Mouse (Mus musculus) lung, embryonic 16.5 days (tissue): ENCODE data around the gene Atp5l. TPM values are rescaled to one million over a fixed set of nuclear protein-coding genes. Genes with fewer than 3 reads are reported as not detected.
A peak's percentile ranks its signal among the peaks of the same experiment; 100 is the strongest.

ENCODE experiments used
- ATAC-seq: fragments of 200-750 bp; cut with Nextera tagmentation; 2 replicates; pipeline ENCODE4 v1.8.0; 2017; ENCODE audit warnings: low read depth, mild to moderate bottlenecking, moderate library complexity
- H3K27ac ChIP-seq: fragments of 300-500 bp; sonication (generic); 2 replicates; pipeline ENCODE4 v1.5.1; 2014; ENCODE audit warnings: mild to moderate bottlenecking, control low read depth, low read length
- H3K27me3 ChIP-seq: fragments of 300-500 bp; sonication (generic); 2 replicates; pipeline ENCODE4 v1.6.1; 2014; ENCODE audit warnings: low read depth, low read length, mixed read lengths; ENCODE audit not compliant: control insufficient read depth, insufficient read depth
- H3K36me3 ChIP-seq: fragments of 300-500 bp; sonication (generic); 2 replicates; pipeline ENCODE4 v1.6.1; 2014; ENCODE audit warnings: low read length; ENCODE audit not compliant: control insufficient read depth, insufficient read depth
- H3K4me1 ChIP-seq: fragments of 300-500 bp; sonication (generic); replicated peaks from 2 replicates; pipeline ENCODE4 v1.6.1; 2014; ENCODE audit warnings: low read length, mixed read lengths; ENCODE audit not compliant: control insufficient read depth, insufficient read depth
- H3K4me2 ChIP-seq: fragments of 300-500 bp; sonication (generic); 2 replicates; pipeline ENCODE4 v1.6.1; 2014; ENCODE audit warnings: low read depth, low read length, control low read depth
- H3K4me3 ChIP-seq: fragments of 300-500 bp; sonication (generic); 2 replicates; pipeline ENCODE4 v1.5.1; 2014; ENCODE audit warnings: mild to moderate bottlenecking, low read length, control low read depth
- H3K9ac ChIP-seq: fragments of 300-500 bp; sonication (generic); 2 replicates; pipeline ENCODE4 v1.6.1; 2014; ENCODE audit warnings: low read length, control low read depth
- H3K9me3 ChIP-seq: fragments of 300-500 bp; sonication (generic); 2 replicates; pipeline ENCODE4 v1.6.1; 2016; ENCODE audit warnings: low read length; ENCODE audit not compliant: control insufficient read depth
- WGBS: fragments of 180-500 bp; shearing (Covaris S2); extraction: QIAGEN DNeasy Blood & Tissue Kit; methylation state at CpG from one replicate; pipeline ENCODE4 v1.1.7; 2014; 5-methylcytosine and 5-hydroxymethylcytosine counted together
- polyA plus RNA-seq: library from polyadenylated mRNA; unstranded; fragments of >200 nt; fragmentation: Nextera tagmentation; extraction: Ambion mirVana; gene quantifications from 2 replicates; pipeline ENCODE4 v1.2.1, GENCODE M21; 2015

Atp5l gene
- polyA plus RNA-seq, 1 experiment from 2014 or later, result 656 TPM

- H3K36me3 ChIP-seq, result no peaks in the 10 kb centered on the region
- no peaks in the 10 kb centered on the region for H3K27me3 ChIP-seq
- H3K9me3 ChIP-seq, result no peaks in the 10 kb centered on the region
- ATAC-seq, result peak; percentile 39
- H3K4me1 ChIP-seq, result peaks cover 25% of the 10 kb centered on the region
- peak overlapping the region; percentile 98 for H3K27ac ChIP-seq
- peak overlapping the region; percentile 97 for H3K4me3 ChIP-seq
- H3K9ac ChIP-seq, result peak overlapping the region; percentile 83
- H3K4me2 ChIP-seq, result peak overlapping the region; percentile 98
- WGBS, result under 1% methylated on average over 26 of the region's 27 CpGs
Observed at GRCm38 (mm10) chr9:44882436-44882980, 38.0 kb downstream of the Atp5l start.

GRCm38 (mm10) chr9:44881941-44882435, 38.6 kb downstream of the Atp5l start:
- Histone ChIP-seq H3K9ac (peak overlapping the region; percentile 83), H3K27me3 (no peaks in the 10 kb centered on the region), H3K27ac (peak overlapping the region; percentile 98), H3K4me1 (peaks cover 25% of the 10 kb centered on the region), H3K36me3 (no peaks in the 10 kb centered on the region), H3K4me3 (peak overlapping the region; percentile 97), H3K9me3 (no peaks in the 10 kb centered on the region), H3K4me2 (peak overlapping the region; percentile 98)
- 0% methylated on average over 29 of the region's 29 CpGs for WGBS
- ATAC-seq, result peak; percentile 76

GRCm38 (mm10) chr9:44881221-44881871, 39.2 kb downstream of the Atp5l start, which contains the start of gene Kmt2a:
TSS of gene Kmt2a (minus strand) at chr9:44881296.
- H3K9me3 ChIP-seq, result no peaks in the 10 kb centered on the region
- WGBS, result under 1% methylated on average over 38 of the region's 71 CpGs
- peak within 1 kb of the TSS; percentile 98 for H3K27ac ChIP-seq
- peaks cover 25% of the 10 kb centered on the region for H3K4me1 ChIP-seq
- H3K36me3 ChIP-seq, result no peaks in the 10 kb centered on the region
- ATAC-seq, result peak; percentile 88
- H3K4me3 ChIP-seq, result peak within 1 kb of the TSS; percentile 97
- H3K27me3 ChIP-seq, result no peaks in the 10 kb centered on the region
- peak within 1 kb of the TSS; percentile 98 for H3K4me2 ChIP-seq
- H3K9ac ChIP-seq, result peak within 1 kb of the TSS; percentile 97

- Histone ChIP-seq H3K9me3 (no peaks in the 10 kb centered on the region), H3K9ac (peak overlapping the region; percentile 97), H3K4me1 (peaks cover 25% of the 10 kb centered on the region), H3K4me3 (peak overlapping the region; percentile 97), H3K36me3 (no peaks in the 10 kb centered on the region), H3K27me3 (no peaks in the 10 kb centered on the region), H3K4me2 (peak overlapping the region; percentile 95), H3K27ac (peak overlapping the region; percentile 93)
- under 1% methylated on average over 40 of the region's 44 CpGs for WGBS
- ATAC-seq, result peak; percentile 7; the same call in 1 of the 2 replicates
Observed at GRCm38 (mm10) chr9:44880309-44881081, 40.0 kb downstream of the Atp5l start.

- Histone ChIP-seq H3K4me2 (peak overlapping the region; percentile 95), H3K27me3 (no peaks in the 10 kb centered on the region), H3K9me3 (no peaks in the 10 kb centered on the region), H3K4me1 (peaks cover 25% of the 10 kb centered on the region), H3K4me3 (peak overlapping the region; percentile 97), H3K27ac (0 out of 2 replicates have a peak overlapping the region, but pooled peaks have one; percentile 2), H3K9ac (peak overlapping the region; percentile 97), H3K36me3 (no peaks in the 10 kb centered on the region)
- no peak for ATAC-seq
- under 1% methylated on average over 13 of the region's 13 CpGs for WGBS
Observed at GRCm38 (mm10) chr9:44879694-44880271, 40.8 kb downstream of the Atp5l start.

- H3K27me3 ChIP-seq, result no peaks in the 10 kb centered on the region
- no peaks in the 10 kb centered on the region for H3K9me3 ChIP-seq
- H3K9ac ChIP-seq, result peak overlapping the region; percentile 97
- H3K4me3 ChIP-seq, result peak overlapping the region; percentile 97
- peaks cover 25% of the 10 kb centered on the region for H3K4me1 ChIP-seq
- WGBS, result 20% methylated on average over 9 of the region's 9 CpGs
- H3K27ac ChIP-seq, result no peak overlapping the region
- peak overlapping the region; percentile 95 for H3K4me2 ChIP-seq
- H3K36me3 ChIP-seq, result no peaks in the 10 kb centered on the region
- no peak for ATAC-seq
Observed at GRCm38 (mm10) chr9:44878776-44879500, 41.6 kb downstream of the Atp5l start.

- Histone ChIP-seq H3K9ac (no peak overlapping the region), H3K9me3 (no peaks in the 10 kb centered on the region), H3K4me2 (no peak overlapping the region), H3K4me1 (peaks cover 19% of the 10 kb centered on the region), H3K27ac (no peak overlapping the region), H3K36me3 (no peaks in the 10 kb centered on the region), H3K27me3 (no peaks in the 10 kb centered on the region), H3K4me3 (no peak overlapping the region)
- WGBS, result 80% methylated on average over 7 of the region's 7 CpGs
- no peak for ATAC-seq
Observed at GRCm38 (mm10) chr9:44877686-44878085, 42.9 kb downstream of the Atp5l start.

GRCm38 (mm10) chr9:44875476-44875875, 45.1 kb downstream of the Atp5l start:
- ATAC-seq, result no peak

More at GRCm38 (mm10) chr9:44875476-44875875, 45.1 kb downstream of the Atp5l start:
- Histone ChIP-seq H3K36me3 (0 out of 2 replicates have a peak, but pooled peaks cover 2% of the 10 kb centered on the region), H3K27ac (no peak overlapping the region), H3K4me3 (no peak overlapping the region), H3K27me3 (no peaks in the 10 kb centered on the region), H3K4me1 (peaks cover 19% of the 10 kb centered on the region), H3K9ac (no peak overlapping the region), H3K4me2 (no peak overlapping the region), H3K9me3 (no peaks in the 10 kb centered on the region)
- WGBS, result 73% methylated on average over 7 of the region's 7 CpGs
